Mouse (Mus musculus) spleen, adult 12 weeks (tissue): ENCODE measurements at regions not wholly inside any gene's neighbourhood (a gene's known extent, or its start where the extent isn't known, plus 50 kb on each side); places are given as distances from the start of the nearest gene placed in this dataset.

Source experiments
- DNase-seq: peaks from one replicate; pipeline ENCODE4 v3.0.0; 2022; ENCODE audit warnings: low spot score

- DNase-seq = no peak
These were observed 324.4 kb downstream of the Gm45692 start for GRCm38 (mm10) chr8:26443735-26444134.

- no peak for DNase-seq
These were observed 326.7 kb downstream of the Gm45692 start for GRCm38 (mm10) chr8:26445991-26446390.

- no peak for DNase-seq
These were observed 328.7 kb downstream of the Gm45692 start for GRCm38 (mm10) chr8:26447886-26448640.

- no peak for DNase-seq
These were observed 330.0 kb downstream of the Gm45692 start for GRCm38 (mm10) chr8:26449291-26449690.

GRCm38 (mm10) chr8:26450543-26450942 lies 331.2 kb downstream of the Gm45692 start:
- DNase-seq = no peak

- no peak for DNase-seq
These were observed 333.7 kb downstream of the Gm45692 start for GRCm38 (mm10) chr8:26452976-26453573.

- no peak for DNase-seq
These were observed 346.0 kb downstream of the Gm45692 start for GRCm38 (mm10) chr8:26465346-26465745.

- DNase-seq = no peak
These were observed 349.1 kb downstream of the Gm45692 start for GRCm38 (mm10) chr8:26468441-26468840.

- DNase-seq = no peak
These were observed 350.4 kb downstream of the Gm45692 start for GRCm38 (mm10) chr8:26469705-26470104.

- no peak for DNase-seq
These were observed 352.6 kb downstream of the Gm45692 start for GRCm38 (mm10) chr8:26471811-26472550.

GRCm38 (mm10) chr8:26484749-26485148 lies 365.4 kb downstream of the Gm45692 start:
- no peak for DNase-seq

GRCm38 (mm10) chr8:26487866-26488265 lies 368.5 kb downstream of the Gm45692 start:
- DNase-seq = no peak

GRCm38 (mm10) chr8:26488590-26488989 lies 369.3 kb downstream of the Gm45692 start:
- no peak for DNase-seq

GRCm38 (mm10) chr8:26501196-26501813 lies 382.0 kb downstream of the Gm45692 start:
- DNase-seq = no peak

- no peak for DNase-seq
These were observed 382.7 kb downstream of the Gm45692 start for GRCm38 (mm10) chr8:26501814-26502572.

GRCm38 (mm10) chr8:26502772-26503171 lies 383.4 kb downstream of the Gm45692 start:
- DNase-seq = no peak

GRCm38 (mm10) chr8:26503918-26504317 lies 384.6 kb downstream of the Gm45692 start:
- no peak for DNase-seq

- DNase-seq = no peak
These were observed 385.1 kb downstream of the Gm45692 start for GRCm38 (mm10) chr8:26504319-26505035.

- no peak for DNase-seq
These were observed 388.3 kb downstream of the Gm45692 start for GRCm38 (mm10) chr8:26507611-26508070.

GRCm38 (mm10) chr8:26509254-26509653 lies 389.9 kb downstream of the Gm45692 start:
- DNase-seq = no peak

GRCm38 (mm10) chr8:26513001-26513400 lies 393.7 kb downstream of the Gm45692 start:
- DNase-seq = no peak
